Comparison of ENCODE assay signal across 16 mouse cellular contexts in the genomic region with DNA sequence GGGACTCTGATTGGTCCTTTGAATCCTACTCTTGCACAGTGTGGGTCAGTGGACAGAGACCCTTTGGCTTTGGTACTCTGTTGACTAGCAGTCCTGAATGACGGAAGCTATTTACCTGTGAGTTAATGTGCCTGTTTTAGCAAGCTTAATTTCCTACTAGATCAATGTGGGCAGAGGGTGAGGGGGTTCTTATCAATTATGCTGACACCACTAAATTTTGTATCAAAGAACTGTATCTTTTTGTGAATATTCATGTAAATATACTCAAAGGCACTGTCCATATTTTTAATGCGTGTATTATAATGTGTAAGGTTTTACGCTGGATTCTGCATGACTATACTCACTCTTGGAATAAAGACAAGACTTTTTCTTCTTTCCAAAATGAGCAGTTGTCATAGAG.
"Had no signal": no experiment of that assay in that cellular context is flagged by ENCODE, and none has a peak within 500 bp of the region (broad histone marks: within the 10 kb centered on the region; RNA-seq: fewer than 3 reads in every experiment).

No protein-coding gene starts in this region.

- H3K4me1 ChIP-seq: neural tube, embryonic 13.5 days; neural tube, embryonic 15.5 days; stomach, embryonic 15.5 days had no signal

- H3K27ac ChIP-seq: neural tube, embryonic 13.5 days; neural tube, embryonic 15.5 days; stomach, embryonic 15.5 days; stomach, postnatal 0 days had no signal

- H3K4me2 ChIP-seq: neural tube, embryonic 13.5 days; neural tube, embryonic 15.5 days; stomach, embryonic 15.5 days had no signal

- H3K27me3 ChIP-seq: neural tube, embryonic 13.5 days; neural tube, embryonic 15.5 days; stomach, embryonic 15.5 days had no signal

- H3K9me3 ChIP-seq: neural tube, embryonic 13.5 days; neural tube, embryonic 15.5 days; stomach, embryonic 15.5 days had no signal

- H3K9ac ChIP-seq: neural tube, embryonic 13.5 days; neural tube, embryonic 15.5 days; stomach, embryonic 15.5 days had no signal

- DNase-seq: retina, postnatal 1 day; right cerebral cortex, adult 18-20 months; right cerebral cortex, postnatal 14 days; right cerebral cortex, postnatal 25 days; right cerebral cortex, postnatal 4 days; spleen, adult 18-20 months; thymus, adult 18-20 months; thymus, adult 2 months; thymus, postnatal 14 days; thymus, postnatal 25 days; thymus, postnatal 36 days; thymus, postnatal 4 days had no signal

- H3K4me3 ChIP-seq: neural tube, embryonic 13.5 days; neural tube, embryonic 15.5 days; stomach, embryonic 15.5 days had no signal
